Mouse (Mus musculus) ES-Bruce4 (cell line): ENCODE measurements at regions not wholly inside any gene's neighbourhood (a gene's known extent, or its start where the extent isn't known, plus 50 kb on each side); places are given as distances from the start of the nearest gene placed in this dataset.

ENCODE experiments used
- CTCF ChIP-seq: IDR thresholded peaks from one replicate; pipeline ENCODE4 v1.8.1; 2011; ENCODE audit warnings: low read depth, low read length
- EP300 ChIP-seq: IDR thresholded peaks from 2 replicates; pipeline ENCODE4 v1.6.1; 2011; ENCODE audit warnings: low read depth, low read length; ENCODE audit not compliant: insufficient read depth

GRCm38 (mm10) chr1:105905785-105906426 lies 84.3 kb upstream of the Zcchc2 start:
- TF ChIP-seq CTCF, result no peak
- TF ChIP-seq EP300, result no peak
